Mouse (Mus musculus) lung, embryonic 16.5 days (tissue): Measurements from ENCODE around the gene Rftn1. TPM values are rescaled to one million over a fixed set of nuclear protein-coding genes. Genes with fewer than 3 reads are reported as not detected.

Experiments used
- ATAC-seq: fragments of 200-750 bp; cut with Nextera tagmentation; 2 replicates; pipeline ENCODE4 v1.8.0; 2017; ENCODE audit warnings: low read depth, mild to moderate bottlenecking, moderate library complexity
- H3K27ac ChIP-seq: fragments of 300-500 bp; sonication (generic); 2 replicates; pipeline ENCODE4 v1.5.1; 2014; ENCODE audit warnings: mild to moderate bottlenecking, control low read depth, low read length
- H3K27me3 ChIP-seq: fragments of 300-500 bp; sonication (generic); 2 replicates; pipeline ENCODE4 v1.6.1; 2014; ENCODE audit warnings: low read depth, low read length, mixed read lengths; ENCODE audit not compliant: control insufficient read depth, insufficient read depth
- H3K36me3 ChIP-seq: fragments of 300-500 bp; sonication (generic); 2 replicates; pipeline ENCODE4 v1.6.1; 2014; ENCODE audit warnings: low read length; ENCODE audit not compliant: control insufficient read depth, insufficient read depth
- H3K4me1 ChIP-seq: fragments of 300-500 bp; sonication (generic); replicated peaks from 2 replicates; pipeline ENCODE4 v1.6.1; 2014; ENCODE audit warnings: low read length, mixed read lengths; ENCODE audit not compliant: control insufficient read depth, insufficient read depth
- H3K4me2 ChIP-seq: fragments of 300-500 bp; sonication (generic); 2 replicates; pipeline ENCODE4 v1.6.1; 2014; ENCODE audit warnings: low read depth, low read length, control low read depth
- H3K4me3 ChIP-seq: fragments of 300-500 bp; sonication (generic); 2 replicates; pipeline ENCODE4 v1.5.1; 2014; ENCODE audit warnings: mild to moderate bottlenecking, low read length, control low read depth
- H3K9ac ChIP-seq: fragments of 300-500 bp; sonication (generic); 2 replicates; pipeline ENCODE4 v1.6.1; 2014; ENCODE audit warnings: low read length, control low read depth
- H3K9me3 ChIP-seq: fragments of 300-500 bp; sonication (generic); 2 replicates; pipeline ENCODE4 v1.6.1; 2016; ENCODE audit warnings: low read length; ENCODE audit not compliant: control insufficient read depth
- WGBS: fragments of 180-500 bp; shearing (Covaris S2); extraction: QIAGEN DNeasy Blood & Tissue Kit; methylation state at CpG from one replicate; pipeline ENCODE4 v1.1.7; 2014; 5-methylcytosine and 5-hydroxymethylcytosine counted together
- polyA plus RNA-seq: library from polyadenylated mRNA; unstranded; fragments of >200 nt; fragmentation: Nextera tagmentation; extraction: Ambion mirVana; gene quantifications from 2 replicates; pipeline ENCODE4 v1.2.1, GENCODE M21; 2015

The Rftn1 gene
- polyA plus RNA-seq, 1 experiment from 2014 or later = 18.2 TPM

DNA sequence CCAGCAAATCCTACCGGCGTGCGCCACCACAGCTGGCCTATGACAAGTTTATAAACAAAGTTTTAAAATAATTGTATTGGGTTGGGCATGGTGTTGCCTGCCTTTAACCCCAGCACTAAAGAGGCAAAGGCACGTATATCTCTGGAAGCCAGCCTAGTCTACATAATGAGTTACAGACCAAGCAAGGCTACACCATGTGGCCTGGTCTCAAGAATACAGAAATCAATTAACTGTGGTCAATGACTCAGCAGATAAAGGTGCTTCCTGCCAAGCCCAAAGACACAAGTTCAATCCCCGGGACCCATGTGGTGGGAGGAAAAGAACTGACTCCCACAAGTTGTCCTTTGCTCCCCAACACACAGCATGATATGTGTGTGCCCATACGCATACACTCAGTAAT is 30.1 kb downstream of the Rftn1 start:
- H3K9ac ChIP-seq = no peak overlapping the region
- H3K4me2 ChIP-seq = no peak overlapping the region
- H3K36me3 ChIP-seq = peaks cover 8% of the 10 kb centered on the region; the same call in 1 of the 2 replicates
- 59% methylated on average over 6 of the region's 6 CpGs for WGBS
- H3K9me3 ChIP-seq = peaks cover 6% of the 10 kb centered on the region
- ATAC-seq = no peak
- no peak overlapping the region for H3K27ac ChIP-seq
- H3K4me1 ChIP-seq = no peaks in the 10 kb centered on the region
- no peak overlapping the region for H3K4me3 ChIP-seq
- H3K27me3 ChIP-seq = no peaks in the 10 kb centered on the region

DNA sequence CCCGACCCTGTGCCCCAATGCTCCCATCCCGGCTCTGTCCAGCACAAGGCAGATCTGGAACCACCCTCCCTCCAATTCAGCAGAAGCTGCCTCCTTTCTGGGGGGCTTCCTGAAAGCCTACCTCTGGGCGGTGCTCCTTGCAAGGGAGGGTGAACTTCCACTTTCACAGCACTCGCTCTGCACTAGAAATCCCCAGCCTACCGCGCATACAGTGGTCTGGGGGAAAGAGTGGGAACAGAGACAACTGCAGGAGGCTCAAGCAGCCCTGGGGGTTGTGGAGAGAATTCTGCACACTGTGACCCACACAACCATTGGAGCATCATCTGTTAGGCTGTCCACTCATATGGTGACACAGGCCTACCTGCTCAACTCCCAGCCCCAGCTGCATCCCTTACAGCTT is 30.7 kb downstream of the Rftn1 start:
- Histone ChIP-seq H3K9ac (no peak overlapping the region), H3K9me3 (peaks cover 6% of the 10 kb centered on the region), H3K27ac (no peak overlapping the region), H3K27me3 (no peaks in the 10 kb centered on the region), H3K4me3 (no peak overlapping the region), H3K4me1 (no peaks in the 10 kb centered on the region), H3K36me3 (peaks cover 7% of the 10 kb centered on the region; the same call in 1 of the 2 replicates), H3K4me2 (no peak overlapping the region)
- 90% methylated on average over 6 of the region's 6 CpGs for WGBS
- ATAC-seq = no peak

DNA sequence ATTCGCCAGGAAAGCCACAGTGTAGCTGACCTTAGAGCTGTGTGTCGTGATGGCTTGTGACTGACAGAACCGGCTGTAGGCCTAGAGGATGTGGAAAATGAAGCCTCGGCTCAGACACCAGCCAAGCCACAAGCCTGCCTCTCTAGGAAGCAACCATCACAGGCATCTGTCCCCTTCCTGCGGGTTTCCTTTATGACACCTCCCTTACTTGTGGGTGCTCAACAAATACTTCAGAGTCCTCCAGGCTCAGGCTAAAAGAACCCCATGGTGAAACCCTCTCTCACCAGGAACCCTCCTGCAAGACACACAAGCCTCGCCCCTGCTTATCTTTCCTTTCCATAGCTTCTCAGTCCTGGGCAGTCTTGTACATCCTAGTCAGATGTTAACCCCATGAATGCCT is 31.9 kb downstream of the Rftn1 start:
- Histone ChIP-seq H3K4me2 (no peak overlapping the region), H3K9ac (no peak overlapping the region), H3K4me3 (no peak overlapping the region), H3K4me1 (no peaks in the 10 kb centered on the region), H3K27ac (no peak overlapping the region), H3K9me3 (no peaks in the 10 kb centered on the region), H3K36me3 (no peaks in the 10 kb centered on the region), H3K27me3 (no peaks in the 10 kb centered on the region)
- 68% methylated on average over 6 of the region's 6 CpGs for WGBS
- no peak for ATAC-seq

DNA sequence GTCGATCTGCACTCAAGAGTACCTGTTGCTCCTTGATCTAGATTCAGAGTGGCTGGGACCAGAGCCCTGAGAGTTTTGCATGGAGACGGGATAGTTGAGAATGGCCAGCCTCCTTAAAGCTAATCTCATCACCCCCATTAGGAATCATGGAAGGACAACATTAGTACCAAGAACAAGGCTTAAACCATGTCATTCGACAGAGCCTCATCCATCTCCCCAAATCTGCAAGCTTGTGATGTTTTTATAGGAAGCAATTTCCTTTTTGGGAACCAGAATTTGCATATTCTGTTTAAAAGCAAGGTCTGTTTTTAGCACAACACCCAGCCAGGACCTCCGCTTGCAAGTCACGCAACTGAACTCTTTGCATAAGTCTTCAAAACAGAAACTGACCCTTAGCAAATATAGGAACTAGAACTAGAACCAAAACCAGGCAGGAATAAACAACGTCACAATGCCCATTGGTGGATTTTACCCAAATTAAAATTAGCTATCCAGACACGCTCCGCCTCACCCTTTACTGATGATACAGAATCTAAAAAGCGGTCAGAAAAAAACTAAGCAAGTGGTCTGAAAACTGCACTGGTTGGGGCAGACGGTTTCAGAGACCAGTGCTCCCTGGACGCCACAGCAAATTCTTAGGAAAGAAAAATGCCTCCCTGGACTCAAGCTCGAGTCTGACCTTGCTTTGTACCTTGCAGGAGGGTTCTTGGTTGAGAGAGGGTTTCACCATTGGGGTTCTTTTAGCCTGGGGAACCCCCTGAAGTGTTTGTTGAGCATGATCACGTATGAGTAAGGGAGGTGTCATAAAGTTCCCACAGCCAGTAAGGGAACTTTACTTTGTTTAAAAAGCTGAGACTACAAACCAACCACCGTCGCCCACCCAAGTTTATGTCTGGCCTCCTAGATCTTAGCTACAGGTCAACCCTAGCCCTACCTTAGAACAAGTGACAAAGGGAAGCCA is 33.0 kb downstream of the Rftn1 start:
- Histone ChIP-seq H3K27ac (no peak overlapping the region), H3K4me1 (no peaks in the 10 kb centered on the region), H3K27me3 (no peaks in the 10 kb centered on the region), H3K4me2 (no peak overlapping the region), H3K9ac (no peak overlapping the region), H3K4me3 (no peak overlapping the region), H3K9me3 (no peaks in the 10 kb centered on the region), H3K36me3 (no peaks in the 10 kb centered on the region)
- WGBS = 82% methylated on average over 15 of the region's 15 CpGs
- ATAC-seq = no peak

DNA sequence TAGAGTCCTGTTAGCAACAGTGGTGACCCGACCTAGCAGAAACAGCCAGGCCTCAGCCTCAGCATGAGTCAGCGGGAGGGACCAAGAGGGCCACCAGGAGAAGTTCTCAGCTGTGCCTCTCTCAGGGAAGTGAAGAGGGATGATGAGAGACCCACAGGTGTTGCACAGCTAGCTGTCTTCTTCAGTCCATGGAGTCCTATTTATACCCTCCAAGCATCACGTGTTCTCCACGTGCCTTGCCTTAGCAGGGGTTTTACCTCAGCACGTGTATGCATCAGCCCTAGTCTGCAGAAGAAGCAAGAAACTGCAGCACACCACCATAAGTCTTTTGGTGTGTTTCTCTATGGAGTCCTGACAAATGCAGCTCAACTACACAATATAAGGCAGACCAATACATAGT is 38.4 kb downstream of the Rftn1 start:
- Histone ChIP-seq H3K27me3 (no peaks in the 10 kb centered on the region), H3K4me1 (no peaks in the 10 kb centered on the region), H3K4me2 (no peak overlapping the region), H3K36me3 (no peaks in the 10 kb centered on the region), H3K4me3 (no peak overlapping the region), H3K27ac (no peak overlapping the region), H3K9ac (no peak overlapping the region), H3K9me3 (no peaks in the 10 kb centered on the region)
- ATAC-seq = no peak
- 90% methylated on average over 5 of the region's 5 CpGs for WGBS

DNA sequence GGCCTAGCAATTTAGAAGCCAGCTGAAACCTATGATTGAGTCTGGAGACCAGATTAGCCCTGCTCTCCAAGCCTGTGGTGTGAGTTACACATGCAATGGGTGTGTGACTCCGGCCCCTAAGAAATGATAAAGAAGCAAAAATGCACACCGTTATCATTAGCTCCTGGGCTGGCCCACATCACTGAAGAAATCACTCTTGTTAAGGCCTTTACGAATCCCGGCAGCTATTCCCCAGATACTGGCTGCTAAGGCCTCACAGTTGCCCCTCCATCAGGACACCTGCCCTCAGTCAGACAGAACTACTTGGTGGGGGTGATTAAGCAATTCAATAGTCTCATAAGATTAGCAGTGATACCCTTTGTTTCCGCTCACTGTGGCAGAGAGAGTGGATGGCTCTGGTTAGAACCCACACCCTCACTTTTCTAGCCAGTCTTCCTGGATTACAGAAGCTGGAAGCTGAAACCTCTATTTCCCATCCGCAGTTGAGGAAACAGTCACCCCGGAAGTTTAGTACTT is 39.2 kb downstream of the Rftn1 start:
- H3K9me3 ChIP-seq = no peaks in the 10 kb centered on the region
- no peak overlapping the region for H3K27ac ChIP-seq
- no peaks in the 10 kb centered on the region for H3K36me3 ChIP-seq
- H3K9ac ChIP-seq = no peak overlapping the region
- H3K4me3 ChIP-seq = no peak overlapping the region
- no peaks in the 10 kb centered on the region for H3K27me3 ChIP-seq
- H3K4me2 ChIP-seq = no peak overlapping the region
- no peaks in the 10 kb centered on the region for H3K4me1 ChIP-seq
- 92% methylated on average over 7 of the region's 7 CpGs for WGBS
- ATAC-seq = no peak

DNA sequence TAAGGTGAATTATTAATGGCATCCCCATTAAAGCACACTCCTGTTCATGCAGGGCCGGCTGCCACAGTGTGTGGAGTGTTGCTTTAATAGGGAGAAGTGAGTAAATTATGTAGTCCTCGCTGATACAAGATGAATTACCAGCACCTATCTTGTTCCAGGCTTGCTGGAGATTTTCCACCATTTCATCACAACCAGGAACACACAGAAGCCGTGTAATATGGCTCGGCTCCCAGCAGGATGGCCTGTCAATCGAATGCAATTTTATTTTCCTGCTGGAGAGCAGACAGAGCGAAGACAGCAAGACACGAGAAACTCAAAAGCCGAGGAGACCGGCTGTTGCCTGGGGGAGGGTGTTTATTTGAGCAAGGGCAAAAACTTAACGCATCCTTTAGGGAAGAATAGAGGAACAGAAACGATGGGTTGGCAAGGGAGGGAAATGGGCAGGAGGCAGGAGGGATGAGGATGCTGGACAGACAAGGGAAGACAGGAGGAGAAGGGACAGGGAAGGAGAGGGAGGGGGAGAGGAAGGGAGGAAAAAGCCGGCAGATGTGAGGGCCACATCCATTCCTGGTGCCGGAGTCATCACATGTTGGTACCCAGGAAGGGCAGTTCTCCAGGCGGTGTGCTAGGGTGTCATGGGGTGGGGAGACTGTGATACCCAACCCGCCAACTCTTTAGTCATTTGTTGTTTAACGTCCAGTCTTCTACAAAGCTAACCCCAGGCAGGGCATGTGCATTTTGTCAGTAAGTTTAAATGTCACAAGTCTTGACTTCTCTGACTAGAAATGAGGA is 39.9 kb downstream of the Rftn1 start:
- H3K4me1 ChIP-seq = no peaks in the 10 kb centered on the region
- no peak overlapping the region for H3K4me3 ChIP-seq
- no peak for ATAC-seq
- no peaks in the 10 kb centered on the region for H3K9me3 ChIP-seq
- H3K4me2 ChIP-seq = no peak overlapping the region
- no peaks in the 10 kb centered on the region for H3K27me3 ChIP-seq
- H3K9ac ChIP-seq = no peak overlapping the region
- no peak overlapping the region for H3K27ac ChIP-seq
- no peaks in the 10 kb centered on the region for H3K36me3 ChIP-seq
- WGBS = 69% methylated on average over 16 of the region's 16 CpGs

DNA sequence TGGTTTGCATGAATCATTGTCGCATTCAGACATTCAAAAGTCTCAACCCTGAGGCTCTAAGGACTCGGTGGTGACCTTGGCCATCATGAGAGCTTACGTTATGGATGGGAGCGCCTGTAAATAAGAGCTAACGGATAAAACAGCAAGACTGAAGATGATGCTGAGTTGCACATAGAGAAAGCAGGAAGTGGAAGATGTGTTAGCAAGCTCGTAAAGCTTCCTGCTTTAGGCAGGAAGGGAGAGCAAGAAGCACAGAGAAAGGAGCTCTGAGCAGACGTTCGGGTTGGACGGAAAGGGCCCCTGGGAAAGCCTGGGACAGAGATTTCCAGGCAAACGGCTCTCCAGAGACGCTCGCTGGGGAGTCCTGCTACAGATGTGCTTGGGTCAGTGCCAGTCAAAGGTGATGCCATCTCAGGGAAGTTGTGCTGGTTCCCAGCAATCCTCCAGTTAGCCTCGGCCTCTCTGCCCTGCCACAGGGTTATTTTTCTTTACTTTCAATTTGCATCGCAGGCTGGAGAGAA is 40.7 kb downstream of the Rftn1 start:
- no peaks in the 10 kb centered on the region for H3K27me3 ChIP-seq
- no peak overlapping the region for H3K4me2 ChIP-seq
- no peak for ATAC-seq
- WGBS = 66% methylated on average over 14 of the region's 14 CpGs
- no peaks in the 10 kb centered on the region for H3K36me3 ChIP-seq
- no peak overlapping the region for H3K27ac ChIP-seq
- no peak overlapping the region for H3K4me3 ChIP-seq
- H3K9me3 ChIP-seq = no peaks in the 10 kb centered on the region
- H3K4me1 ChIP-seq = no peaks in the 10 kb centered on the region
- no peak overlapping the region for H3K9ac ChIP-seq
